Mouse (Mus musculus): Measurements from ENCODE around the gene Fam118b.

Fam118b gene

DNA sequence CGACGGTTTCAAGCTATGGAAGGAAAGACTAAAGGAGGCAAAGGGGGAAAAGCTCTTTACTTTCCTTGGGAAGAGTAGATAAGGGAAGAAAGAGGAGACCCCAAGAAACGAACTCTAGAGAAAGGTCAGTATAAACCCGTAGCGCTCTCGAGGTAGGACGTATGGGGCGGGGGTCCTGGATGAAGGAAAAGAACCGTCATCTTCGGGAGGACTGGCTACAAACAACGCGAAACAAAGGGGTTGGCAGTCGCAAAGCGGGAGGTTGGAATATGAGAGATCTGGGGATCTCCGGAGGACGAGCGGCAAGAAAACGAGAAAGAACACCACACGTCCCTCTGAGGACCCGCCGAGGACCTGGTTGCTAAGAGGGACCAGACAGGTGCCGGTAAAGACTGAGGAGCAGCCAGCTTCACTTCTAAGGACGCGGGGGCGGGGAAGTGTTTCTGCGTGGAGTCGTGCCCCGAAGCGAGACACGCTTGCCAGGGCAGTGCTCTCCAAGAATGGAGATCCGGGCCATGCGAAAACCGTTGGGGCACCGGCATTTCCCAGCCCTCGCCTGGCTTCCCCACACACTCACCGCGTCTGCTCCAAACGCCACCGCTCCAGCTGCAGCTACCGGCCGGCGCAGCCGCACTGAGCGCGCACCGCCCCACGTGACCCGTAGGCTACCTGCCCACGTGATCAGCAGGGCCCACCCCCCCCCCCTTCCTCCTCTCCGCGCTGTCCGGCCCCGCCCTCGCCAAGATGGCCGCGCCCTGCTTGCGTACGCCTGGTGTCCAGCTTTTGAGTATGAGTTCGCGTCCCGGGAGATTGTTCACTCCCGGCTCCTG is at the start of gene Fam118b, which contains the start of gene Rpusd4:
Gene Fam118b, minus strand, starts transcription at position 660 of the 830 bp plus-strand sequence.
Gene Rpusd4, plus strand, starts transcription at position 720 of the 830 bp plus-strand sequence.
- peak; percentile 91 for DNase-seq (ENCODE audit: low spot score)

DNA sequence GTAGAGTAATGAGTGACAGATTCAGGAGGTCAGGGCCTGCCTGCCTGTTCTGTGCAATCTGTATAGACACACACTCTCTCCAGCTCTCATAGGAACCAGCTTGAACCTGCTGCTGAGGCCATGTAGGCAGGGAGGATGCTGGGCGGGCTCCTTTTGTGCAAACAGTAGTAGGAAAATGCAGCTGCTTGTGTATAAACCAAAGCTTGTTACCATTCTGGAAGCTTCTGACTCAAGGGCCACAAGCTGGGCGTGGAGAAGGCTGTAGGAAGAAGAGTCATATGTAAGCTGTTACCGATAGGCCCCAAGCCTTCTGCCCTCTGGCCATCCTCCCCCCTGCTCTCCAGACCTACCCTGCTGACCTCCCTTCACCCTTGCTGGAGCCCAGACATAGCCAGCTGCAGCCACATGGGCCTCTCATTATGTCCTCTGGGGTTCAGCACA is 49.2 kb upstream of the Fam118b start:
- DNase-seq (ENCODE audit: low spot score) = peak; percentile 57

DNA sequence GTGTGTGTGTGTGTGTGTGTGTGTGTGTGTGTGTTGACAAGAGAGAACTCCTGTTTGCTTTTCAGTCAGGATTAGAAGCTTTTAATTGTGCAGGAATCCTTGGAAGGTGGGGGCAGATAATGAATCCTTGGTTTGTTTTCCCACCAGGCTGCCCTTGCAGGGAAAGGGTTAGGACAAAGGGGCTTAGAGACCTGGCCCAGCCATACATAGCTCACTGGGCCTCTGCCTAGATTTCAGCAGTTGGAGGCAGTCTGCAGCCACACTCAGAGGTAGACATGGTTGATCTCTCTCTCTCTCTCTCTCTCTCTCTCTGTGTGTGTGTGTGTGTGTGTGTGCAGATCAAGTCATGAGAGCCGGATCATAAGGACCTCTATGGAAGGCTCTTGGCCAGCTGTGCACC is 46.6 kb upstream of the Fam118b start:
- no peak for DNase-seq (ENCODE audit: low spot score)

DNA sequence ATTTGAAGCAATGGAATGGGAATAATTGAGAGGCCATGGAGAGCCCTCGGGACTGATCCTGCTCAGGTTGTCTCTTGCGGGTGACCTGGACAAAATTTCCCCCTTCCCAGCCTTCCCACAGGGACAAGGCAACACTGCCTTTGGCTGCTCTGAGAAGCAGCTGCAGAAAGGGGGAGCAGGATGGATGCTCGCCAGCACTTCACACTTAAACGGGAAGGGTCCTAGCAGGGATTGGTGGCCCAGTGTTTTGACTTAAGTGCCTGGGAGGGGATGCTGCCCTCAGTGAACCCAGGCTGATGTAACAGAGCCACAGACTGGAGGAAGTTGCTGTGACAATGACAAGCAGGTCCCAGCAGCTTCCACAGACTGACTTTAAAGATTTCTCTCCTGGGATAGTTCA is 46.0 kb upstream of the Fam118b start:
- DNase-seq (ENCODE audit: low spot score) = no peak

DNA sequence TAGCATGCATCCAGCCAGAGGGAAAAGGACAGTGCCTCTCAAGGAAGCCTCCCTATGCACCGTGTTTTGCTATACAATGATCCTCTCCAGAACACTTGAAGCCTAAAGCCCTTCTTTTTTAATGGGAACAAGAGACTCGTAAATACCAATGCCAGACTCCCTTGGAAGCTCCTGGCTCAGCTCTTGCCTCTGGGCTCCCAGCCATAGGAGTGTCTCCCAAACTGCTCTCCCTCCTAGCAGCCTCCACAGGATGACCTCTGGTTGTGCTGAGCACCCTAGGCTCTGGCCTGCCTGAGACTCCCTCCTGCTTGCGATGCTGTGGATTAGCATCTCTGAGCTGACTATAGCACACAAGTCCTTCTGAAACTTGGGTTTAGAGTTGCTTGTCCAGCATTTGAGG is 44.9 kb upstream of the Fam118b start:
- DNase-seq (ENCODE audit: low spot score) = peak; percentile 85

DNA sequence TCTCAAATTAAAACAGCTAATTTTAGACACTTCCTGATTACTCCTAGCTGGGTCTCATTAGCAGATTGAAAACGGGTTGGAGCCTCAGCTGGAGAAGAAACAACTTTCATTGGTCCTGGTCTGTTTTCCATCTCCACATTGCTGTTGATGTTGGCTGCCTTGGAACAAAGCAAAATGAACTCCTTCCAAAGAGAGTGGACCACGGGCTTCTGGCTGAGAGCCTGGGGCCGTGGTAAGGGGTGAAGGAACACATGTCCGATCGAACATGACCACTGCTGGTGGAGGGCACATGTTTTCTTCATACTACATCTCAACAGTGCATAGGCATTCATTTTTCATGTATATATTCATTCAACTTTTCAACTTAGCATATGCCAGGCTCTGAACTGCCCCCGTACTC is 42.8 kb upstream of the Fam118b start:
- DNase-seq (ENCODE audit: low spot score) = no peak

DNA sequence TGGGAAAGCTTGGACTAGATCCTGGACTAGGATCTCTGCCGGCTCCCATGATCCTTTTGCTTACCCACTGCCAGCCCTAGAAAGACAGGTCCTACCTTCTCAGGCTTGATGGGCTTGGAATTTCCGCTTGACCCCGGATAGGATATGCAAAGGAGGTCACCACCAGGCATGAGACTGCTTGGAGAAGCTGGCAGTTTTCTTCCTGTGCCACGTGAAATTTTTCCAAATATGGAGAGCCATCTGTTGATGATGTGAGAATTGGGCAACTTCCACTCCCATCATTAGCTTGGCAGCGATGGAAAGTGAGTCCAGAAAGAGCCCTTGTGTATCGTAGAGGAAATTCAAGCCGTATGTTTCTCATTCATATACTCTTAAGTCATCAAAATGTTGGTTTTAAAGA is 39.9 kb upstream of the Fam118b start:
- peak; percentile 79 for DNase-seq (ENCODE audit: low spot score)

DNA sequence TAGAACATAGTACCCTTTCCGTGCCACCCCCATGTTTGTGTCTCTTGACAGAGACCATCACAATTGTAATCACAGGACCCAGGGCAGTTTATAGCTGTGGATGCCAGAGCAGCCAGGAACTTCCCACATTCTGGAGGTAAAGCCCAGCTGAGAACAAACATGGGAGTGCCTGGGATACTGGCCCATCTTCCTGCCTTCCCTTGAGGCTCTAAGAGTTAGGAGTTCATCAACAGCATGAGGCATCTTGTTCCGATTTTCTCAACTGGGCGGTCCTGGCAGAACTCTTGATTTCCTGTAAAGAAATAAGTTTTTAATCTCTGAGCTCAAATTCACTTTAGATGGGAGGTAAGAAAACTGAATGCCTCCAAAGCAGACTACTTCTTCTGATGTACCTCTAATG is 34.6 kb upstream of the Fam118b start:
- no peak for DNase-seq (ENCODE audit: low spot score)

DNA sequence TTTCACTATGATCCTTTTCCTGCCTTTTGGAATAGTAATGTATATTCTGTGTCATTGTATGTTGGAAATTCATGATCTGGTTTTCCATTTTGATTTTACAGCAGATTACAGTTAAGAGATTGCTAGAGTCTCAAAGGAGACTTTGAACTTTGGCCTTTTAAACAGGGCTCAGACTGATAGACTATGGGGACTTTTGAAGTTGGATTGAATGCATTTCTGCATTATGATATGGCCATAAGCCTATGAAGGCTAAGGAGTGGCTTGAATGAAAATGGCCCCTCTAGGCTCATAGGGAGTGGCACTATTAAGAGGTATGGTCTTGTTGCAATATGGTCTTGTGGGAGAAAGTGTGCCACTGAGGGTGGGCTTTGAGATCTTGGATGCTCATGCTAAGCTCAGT is 30.2 kb upstream of the Fam118b start:
- DNase-seq (ENCODE audit: low spot score) = no peak

DNA sequence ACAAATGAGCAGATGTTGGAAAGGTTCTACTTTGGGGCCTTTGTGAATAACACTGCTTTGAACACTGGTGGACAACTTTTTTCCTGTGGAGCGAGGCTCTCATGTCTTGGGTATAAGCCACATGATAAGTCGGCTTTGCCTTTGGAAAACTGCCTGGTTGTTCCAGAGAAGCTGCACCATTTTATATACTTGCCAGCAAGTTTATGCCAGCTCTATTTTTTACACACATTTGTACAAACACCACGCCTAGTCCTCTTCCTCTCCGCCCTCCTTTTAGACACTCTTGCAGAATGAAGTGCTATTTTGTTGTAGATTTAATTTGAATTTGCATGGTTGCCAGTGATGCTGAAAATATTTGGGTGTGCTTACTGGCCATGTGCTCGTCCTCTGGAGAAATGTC is 25.9 kb upstream of the Fam118b start:
- peak; percentile 67 for DNase-seq (ENCODE audit: low spot score)

DNA sequence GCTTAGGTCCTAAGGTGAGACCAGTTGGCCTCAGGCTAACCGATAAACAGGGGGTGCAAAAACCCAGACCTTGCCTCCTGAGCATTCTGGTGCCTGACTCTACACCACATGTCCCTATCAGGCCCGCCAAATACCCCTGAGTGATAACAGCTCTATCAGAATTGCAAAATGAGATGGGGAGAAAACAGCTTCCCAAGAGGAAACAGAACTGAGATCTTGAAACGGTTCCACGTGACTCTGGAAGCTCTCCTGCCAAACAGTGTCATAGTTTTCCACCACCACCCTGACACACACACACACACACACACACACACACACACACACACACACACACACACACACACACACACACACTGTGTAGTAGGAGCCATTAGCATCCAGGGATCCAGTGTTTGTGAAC is 23.3 kb upstream of the Fam118b start:
- DNase-seq (ENCODE audit: low spot score) = peak; percentile 43

DNA sequence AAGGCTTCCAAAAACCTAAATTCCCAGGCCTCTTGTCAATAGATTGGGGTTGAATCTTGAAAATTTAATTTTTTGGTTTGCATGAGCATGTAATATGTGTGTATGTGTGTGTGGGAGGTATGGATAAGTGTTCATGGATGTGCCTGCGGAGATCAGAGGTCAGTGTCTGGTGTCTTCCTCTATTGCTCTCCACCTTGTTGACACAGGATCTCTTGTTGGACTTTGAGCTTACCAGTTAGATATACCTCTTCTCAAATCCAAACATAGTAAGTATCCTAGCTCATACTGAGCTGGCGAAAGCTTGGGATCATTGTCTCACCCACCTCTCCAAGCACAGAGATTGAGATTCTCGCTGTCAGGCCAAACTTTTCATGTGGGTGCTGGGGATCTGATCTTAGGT is 22.8 kb upstream of the Fam118b start:
- DNase-seq (ENCODE audit: low spot score) = no peak

DNA sequence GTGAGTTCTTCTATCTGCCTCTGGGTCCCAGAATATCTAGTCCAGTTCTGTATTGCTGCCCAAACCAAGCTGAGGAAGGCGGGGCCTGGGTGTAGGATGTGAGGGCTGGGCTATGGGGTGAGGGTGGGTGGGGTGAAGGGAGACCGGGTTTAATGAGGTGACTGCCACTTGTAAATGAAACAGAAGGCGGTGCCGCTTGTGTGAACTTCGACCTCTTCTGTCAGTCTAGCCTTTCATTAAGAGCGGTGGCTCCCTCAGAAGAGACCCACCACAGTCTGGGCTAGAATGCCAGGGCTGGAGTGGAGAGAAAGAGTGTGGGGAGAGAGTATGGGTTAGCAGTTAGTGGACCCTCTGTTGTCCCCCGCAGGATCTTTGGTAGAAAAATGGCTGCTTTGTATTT is 22.4 kb upstream of the Fam118b start:
- no peak for DNase-seq (ENCODE audit: low spot score)

DNA sequence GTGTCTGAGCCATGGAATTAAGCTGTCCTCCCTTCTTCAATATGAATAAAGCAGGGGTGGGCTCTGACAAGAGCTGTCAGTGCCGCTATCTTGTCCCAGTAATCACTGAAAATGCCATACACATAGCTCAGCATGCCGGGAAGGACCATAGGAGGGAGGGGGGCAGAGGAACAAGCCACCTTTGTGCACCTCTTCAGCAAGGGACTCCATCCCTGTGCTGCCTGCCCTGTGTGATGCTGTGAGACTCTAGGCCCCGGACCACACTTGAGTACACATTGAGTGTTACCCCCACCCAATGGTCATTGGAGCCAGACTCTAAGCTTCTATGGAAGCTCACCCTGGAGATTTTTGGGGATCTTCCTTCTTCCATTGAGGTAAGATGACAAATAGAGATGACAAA is 18.7 kb upstream of the Fam118b start:
- no peak for DNase-seq (ENCODE audit: low spot score)

DNA sequence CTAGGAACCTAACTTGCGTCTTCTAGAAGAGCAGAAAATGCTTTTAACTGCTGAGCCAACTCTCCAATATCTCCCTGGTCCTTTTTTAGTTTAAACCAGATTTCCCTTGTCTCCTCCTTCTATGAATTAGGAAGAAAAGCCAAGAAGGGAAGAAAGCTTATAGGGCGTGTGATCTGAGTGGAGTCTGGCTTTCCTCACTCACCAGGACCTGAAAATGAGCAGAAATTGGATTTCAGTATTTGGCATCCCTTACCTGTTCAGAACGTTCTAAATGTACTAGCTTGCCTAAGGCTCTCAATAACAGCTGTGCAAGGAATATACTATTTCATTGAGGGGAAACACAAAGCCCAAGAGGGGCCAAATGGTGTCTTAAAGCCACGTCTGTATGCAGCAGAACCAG is 16.7 kb upstream of the Fam118b start:
- DNase-seq (ENCODE audit: low spot score) = no peak

DNA sequence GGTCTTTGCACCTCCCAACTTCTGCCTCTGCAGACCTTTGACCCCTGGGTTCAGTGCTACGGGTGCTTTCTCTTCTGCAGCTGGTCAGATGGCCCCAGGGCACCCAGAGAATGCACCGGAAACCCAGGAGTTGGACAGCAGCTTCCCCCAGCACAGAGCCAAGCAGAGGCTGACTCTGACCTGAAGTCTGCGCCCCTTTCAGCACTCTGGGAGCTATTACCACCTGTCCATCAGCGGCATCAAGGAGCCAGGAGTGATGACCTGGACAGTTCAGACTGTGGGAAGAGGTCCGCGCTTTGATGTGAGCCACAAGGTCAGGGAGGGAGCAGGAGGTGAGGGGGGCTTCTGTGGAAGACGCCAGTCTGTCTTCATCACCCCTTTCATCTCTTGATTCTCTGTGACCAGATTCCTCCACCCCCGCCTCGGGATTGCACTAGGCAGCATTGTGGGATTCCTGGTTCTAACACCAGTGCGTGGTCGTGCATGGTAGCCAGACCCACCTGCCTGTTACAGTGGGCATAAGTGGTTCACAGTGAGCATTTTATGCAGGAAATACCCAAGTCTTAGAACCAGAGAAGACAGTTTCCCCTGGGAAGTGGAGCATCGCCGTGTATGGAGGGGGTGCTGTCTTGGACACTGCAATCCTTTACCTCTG is 15.9 kb upstream of the Fam118b start:
- no peak for DNase-seq (ENCODE audit: low spot score)

DNA sequence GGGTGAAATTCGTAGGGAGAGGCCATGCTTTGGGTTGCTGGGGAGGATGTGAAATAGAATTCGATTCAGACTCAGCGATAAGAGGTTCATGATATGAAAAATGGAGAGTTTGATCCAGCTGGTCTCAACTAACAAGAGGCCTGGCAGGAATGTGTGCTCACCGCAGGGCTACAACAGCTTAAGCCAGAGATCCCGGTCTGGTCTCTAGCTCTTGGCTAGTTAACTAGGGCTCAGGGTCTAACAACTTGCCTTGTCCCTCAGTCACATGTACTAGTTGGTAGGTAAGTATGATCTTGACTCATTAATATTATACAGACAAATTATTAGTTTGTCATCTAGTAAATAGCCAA is 15.2 kb upstream of the Fam118b start:
- DNase-seq (ENCODE audit: low spot score) = no peak

DNA sequence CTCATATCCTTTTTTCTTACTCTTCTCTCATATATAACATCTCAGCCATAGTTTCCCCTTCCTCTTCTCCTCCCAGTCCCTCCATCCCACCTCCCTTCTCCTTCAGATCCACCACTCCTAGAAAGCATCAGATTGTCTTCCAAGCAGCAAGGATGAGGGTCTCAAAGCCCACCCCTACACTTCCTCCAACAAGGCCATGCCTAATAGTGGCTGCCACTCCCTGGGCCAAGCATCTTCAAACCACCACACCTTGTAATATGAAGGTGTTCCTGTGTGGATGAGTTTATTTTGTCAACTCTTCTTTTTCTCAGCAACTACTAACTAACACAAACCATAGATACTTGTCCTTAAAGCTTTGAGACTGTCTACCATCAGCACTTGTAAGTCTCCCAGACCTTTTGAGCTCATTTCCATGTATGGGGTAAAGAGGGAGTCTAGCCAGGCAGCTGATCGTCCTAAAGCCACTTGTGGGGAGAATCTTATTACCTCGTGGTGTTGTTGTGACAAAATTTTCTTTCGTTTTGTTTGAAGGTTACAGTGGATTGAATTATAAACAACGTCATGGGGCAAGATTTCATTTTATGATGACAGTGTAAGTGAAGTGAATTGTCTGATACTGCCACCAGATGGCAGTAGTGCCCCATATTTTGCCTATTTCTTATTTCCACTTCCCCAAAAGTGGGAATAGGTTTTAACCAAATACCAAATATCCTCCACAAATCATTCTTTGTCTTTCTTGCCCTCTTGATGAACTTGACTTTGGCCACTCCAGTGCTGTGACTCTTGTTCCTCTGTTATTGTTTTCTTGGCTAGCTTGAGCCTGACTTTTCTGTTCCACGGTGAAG is 14.6 kb upstream of the Fam118b start:
- DNase-seq (ENCODE audit: low spot score) = peak; percentile 88

DNA sequence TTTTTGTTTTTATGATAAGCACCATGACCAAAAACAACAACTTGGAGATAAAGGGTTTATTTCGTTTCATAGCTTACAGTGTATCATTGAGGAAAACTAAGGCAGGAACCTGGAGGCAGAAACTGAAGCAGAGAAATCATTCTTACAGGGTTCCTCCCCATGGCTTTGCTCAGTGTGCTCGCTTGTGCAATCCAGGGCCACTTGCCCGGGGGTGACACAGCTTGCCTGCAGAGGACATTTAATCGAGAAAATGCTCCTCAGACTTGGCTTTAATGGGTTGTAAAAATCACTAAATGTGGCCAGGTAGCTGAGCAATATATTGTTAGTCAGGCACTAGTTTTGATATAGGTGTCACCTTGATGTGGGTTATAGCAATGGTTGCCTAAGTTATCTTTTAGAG is 10.8 kb upstream of the Fam118b start:
- DNase-seq (ENCODE audit: low spot score) = no peak

DNA sequence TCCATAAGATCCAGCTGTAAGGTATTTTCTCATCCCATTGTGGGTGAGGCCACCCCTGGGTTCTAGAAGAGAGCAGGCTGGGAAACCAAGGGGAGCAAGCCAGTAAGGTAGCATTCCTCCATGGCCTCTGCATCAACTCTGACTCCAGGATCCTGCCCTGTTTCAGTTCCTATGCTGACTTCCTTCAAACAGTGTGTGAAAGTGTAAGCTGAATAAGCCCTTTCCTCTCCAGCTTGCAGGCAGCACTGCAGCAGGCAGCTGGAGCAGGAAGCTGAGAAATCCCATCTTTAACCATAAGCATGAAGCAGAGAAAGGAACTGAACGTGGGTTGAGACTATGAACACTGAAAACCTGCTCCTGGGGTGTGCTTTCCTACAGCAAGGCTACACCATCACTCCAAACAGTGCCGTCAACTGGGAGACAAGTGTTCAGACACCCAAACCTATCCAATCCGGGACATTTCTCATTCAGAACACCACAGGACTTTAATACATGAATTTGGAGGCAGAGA is 10.3 kb upstream of the Fam118b start:
- no peak for DNase-seq (ENCODE audit: low spot score)

DNA sequence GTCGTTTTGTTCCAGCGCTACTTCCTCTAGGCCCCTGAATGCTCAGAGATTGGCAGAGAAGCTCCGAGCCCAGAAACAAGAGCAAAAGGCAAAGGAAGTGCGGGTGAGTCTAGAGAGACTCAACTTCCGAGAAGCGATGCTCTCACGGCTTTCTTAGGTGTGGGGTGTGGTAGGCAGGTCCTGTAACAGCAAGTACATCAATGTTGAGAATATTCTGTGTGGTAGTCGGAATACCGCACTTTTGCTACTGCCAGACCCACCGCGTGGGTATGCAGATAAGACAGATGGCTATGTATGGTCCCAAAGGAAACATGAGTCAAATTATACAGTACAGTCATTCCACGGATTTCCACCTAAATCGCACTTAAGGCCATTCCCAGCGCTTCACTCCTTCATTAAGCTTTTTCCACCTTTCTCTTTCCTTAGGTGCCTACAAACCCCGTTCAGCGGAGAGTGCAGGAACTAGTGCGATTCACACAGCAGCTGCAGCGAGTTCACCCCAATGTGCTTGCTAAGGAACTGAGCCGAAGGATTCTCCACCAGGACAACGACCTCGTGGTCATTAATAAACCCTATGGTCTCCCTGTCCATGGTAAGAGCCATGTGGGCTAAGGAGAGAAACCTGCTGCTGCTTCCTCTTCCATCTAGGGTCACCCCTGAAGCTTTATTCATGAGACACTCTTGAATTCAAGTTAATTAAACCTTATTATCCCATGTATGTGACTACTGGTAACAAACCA is 541 bp upstream of the Fam118b start:
- DNase-seq (ENCODE audit: low spot score) = no peak

DNA sequence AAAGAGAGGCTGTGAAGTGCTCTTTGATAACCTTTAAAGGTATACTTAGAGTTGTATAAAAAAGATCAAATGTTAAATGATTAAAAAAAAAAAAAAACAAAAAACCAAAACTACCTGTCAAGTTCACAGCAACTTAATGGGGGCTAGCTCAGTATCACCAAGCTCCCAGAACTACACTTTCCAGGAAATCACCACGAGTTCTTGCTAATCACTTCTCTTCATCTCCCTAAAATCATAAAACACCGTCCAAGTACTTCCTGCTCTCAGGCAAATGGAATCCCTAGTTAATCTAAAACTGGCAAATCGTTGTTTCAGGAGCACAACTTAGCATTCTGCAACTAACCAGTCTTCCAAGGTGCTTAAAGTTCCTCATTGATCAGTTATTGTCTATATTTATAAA is 3.1 kb downstream of the Fam118b start:
- DNase-seq (ENCODE audit: low spot score) = no peak

Measured in adipocyte (in vitro differentiated cells).